Mouse (Mus musculus): Measurements from ENCODE around the gene Gzmg. TPM values are rescaled to one million over a fixed set of nuclear protein-coding genes. Genes with fewer than 3 reads are reported as not detected.
"Not testable (repeated sequence)": the region's sequence is repeated elsewhere in the genome, so short reads cannot be mapped to it uniquely, and the experiment has no call there.

Gene Gzmg
- not detected in 2 replicates for polyA plus RNA-seq (2015; fragmentation: Nextera tagmentation; extraction: Ambion mirVana)

DNA sequence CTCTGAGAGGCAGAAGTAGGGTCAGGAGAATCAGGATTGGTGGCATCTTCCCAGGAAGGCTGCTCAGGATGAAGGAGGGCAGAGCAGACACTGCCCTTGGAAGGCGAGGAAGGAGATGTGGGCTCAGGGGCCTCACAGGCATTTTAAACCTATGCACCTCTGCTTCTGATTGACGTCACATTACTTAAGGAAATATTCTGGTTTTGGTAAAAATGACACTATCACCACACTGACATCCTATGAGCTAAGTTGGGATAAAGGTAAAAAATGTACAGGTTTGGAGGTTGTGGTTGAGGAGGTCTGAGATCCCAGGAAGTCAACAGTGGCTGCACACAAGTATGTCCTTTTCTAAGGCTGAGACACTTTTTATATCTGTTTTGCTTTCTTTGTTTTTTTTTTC, at the start of gene Gzmg:
Gene Gzmg (minus strand): TSS at position 101 of the 400 bp plus-strand sequence.
- not testable (repeated sequence) for H3K4me1 ChIP-seq; H3K4me2 ChIP-seq; H3K27me3 ChIP-seq (replicated peaks); H3K27ac ChIP-seq (replicated peaks); H3K9me3 ChIP-seq (replicated peaks); H3K4me3 ChIP-seq (replicated peaks); ATAC-seq (ENCODE audit: low FRiP score); H3K36me3 ChIP-seq; H3K9ac ChIP-seq (replicated peaks)
- 88% methylated on average over 2 of the region's 2 CpGs for WGBS

DNA sequence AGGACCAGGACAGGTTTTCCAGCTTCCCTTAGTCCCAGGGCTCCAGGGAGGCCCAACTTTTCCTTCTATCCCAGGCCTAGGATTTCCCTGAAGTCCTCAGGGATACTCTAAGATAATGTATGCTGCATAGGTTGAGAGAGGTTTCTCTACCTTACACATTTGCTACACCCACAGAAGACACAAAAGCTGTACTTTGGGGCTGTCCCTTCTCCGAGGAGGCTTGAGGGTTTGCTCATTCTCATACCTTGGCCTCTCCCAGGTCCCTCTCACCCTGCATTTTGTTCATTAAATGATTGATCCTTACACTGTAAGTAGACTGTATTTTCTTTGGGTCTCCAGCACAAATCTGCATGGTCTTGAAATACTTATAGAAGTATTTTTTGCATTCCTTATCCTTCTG, 46.2 kb upstream of the Gzmg start:
- Histone ChIP-seq H3K4me3 (replicated peaks) (no peak overlapping the region), H3K27ac (replicated peaks) (no peak overlapping the region), H3K9ac (replicated peaks) (no peak overlapping the region), H3K4me1 (no peaks in the 10 kb centered on the region), H3K4me2 (no peak overlapping the region), H3K36me3 (no peaks in the 10 kb centered on the region), H3K27me3 (replicated peaks) (no peaks in the 10 kb centered on the region), H3K9me3 (replicated peaks) (no peaks in the 10 kb centered on the region)
- 85% methylated on average over 1 of the region's 1 CpGs for WGBS
- no peak for ATAC-seq (ENCODE audit: low FRiP score)

DNA sequence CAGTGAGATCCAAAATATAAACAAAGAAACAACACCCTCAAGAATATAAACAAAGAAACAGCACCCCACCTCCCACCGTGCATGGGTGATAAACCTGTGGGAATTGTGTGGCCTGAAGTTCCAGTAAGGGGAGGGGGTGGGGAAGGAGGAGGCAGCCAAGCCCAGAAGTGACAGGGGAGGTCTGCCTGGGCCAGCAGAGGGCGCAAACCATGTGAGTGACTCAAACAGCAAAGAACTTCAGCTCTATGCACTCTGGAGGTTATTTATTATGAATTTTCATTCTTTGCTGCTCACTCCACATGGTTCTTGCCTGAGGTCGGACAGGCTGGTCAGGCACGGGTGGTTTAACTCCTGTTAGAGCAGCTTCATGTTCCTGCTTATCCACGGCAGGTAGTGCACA, 45.6 kb upstream of the Gzmg start:
- H3K36me3 ChIP-seq; H3K27ac ChIP-seq (replicated peaks); H3K4me2 ChIP-seq; H3K4me3 ChIP-seq (replicated peaks); H3K27me3 ChIP-seq (replicated peaks); H3K9ac ChIP-seq (replicated peaks); H3K4me1 ChIP-seq; ATAC-seq (ENCODE audit: low FRiP score); H3K9me3 ChIP-seq (replicated peaks): not testable (repeated sequence)
- 36% methylated on average over 5 of the region's 5 CpGs for WGBS

GRCm38 (mm10) chr14:56203975-56204374, 44.6 kb upstream of the Gzmg start:
- no peak overlapping the region for H3K27ac ChIP-seq (replicated peaks)
- no peak for ATAC-seq (ENCODE audit: low FRiP score)
- no peaks in the 10 kb centered on the region for H3K9me3 ChIP-seq (replicated peaks)
- no peak overlapping the region for H3K4me3 ChIP-seq (replicated peaks)
- H3K36me3 ChIP-seq: no peaks in the 10 kb centered on the region
- 21% methylated on average over 2 of the region's 2 CpGs for WGBS
- H3K4me1 ChIP-seq: no peaks in the 10 kb centered on the region
- H3K27me3 ChIP-seq (replicated peaks): no peaks in the 10 kb centered on the region
- no peak overlapping the region for H3K4me2 ChIP-seq
- no peak overlapping the region for H3K9ac ChIP-seq (replicated peaks)

DNA sequence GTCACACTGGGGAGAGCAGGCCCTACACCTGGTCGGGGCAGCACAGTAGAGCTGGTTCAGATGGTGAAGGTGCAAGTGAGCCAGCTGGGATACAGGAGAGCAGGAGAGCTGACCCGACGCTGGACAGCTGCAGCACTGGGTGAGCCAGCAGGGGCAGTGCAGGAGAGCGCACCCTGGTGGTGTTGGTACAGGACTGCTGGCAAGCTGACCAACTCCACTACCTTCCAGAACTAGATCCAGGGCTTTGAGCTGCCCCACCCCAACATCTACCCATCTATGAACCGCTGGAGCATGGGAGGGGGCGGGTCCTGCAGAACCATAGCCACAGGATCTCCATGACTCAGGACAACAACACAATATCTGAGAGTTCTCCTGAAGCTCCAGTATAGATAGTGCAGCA, 27.6 kb upstream of the Gzmg start:
- Histone ChIP-seq H3K27me3 (replicated peaks) (no peaks in the 10 kb centered on the region), H3K27ac (replicated peaks) (no peak overlapping the region), H3K4me2 (no peak overlapping the region), H3K9me3 (replicated peaks) (no peaks in the 10 kb centered on the region), H3K4me3 (replicated peaks) (no peak overlapping the region), H3K36me3 (no peaks in the 10 kb centered on the region), H3K4me1 (no peaks in the 10 kb centered on the region), H3K9ac (replicated peaks) (no peak overlapping the region)
- ATAC-seq (ENCODE audit: low FRiP score): no peak
- WGBS: 63% methylated on average over 6 of the region's 6 CpGs

- Histone ChIP-seq H3K4me3 (replicated peaks) (no peak overlapping the region), H3K27me3 (replicated peaks) (no peaks in the 10 kb centered on the region), H3K4me1 (no peaks in the 10 kb centered on the region), H3K9me3 (replicated peaks) (no peaks in the 10 kb centered on the region), H3K27ac (replicated peaks) (no peak overlapping the region), H3K9ac (replicated peaks) (no peak overlapping the region), H3K4me2 (no peak overlapping the region), H3K36me3 (no peaks in the 10 kb centered on the region)
- 73% methylated on average over 5 of the region's 5 CpGs for WGBS
- ATAC-seq (ENCODE audit: low FRiP score): no peak
Observed at GRCm38 (mm10) chr14:56186521-56186920, 27.1 kb upstream of the Gzmg start.

DNA sequence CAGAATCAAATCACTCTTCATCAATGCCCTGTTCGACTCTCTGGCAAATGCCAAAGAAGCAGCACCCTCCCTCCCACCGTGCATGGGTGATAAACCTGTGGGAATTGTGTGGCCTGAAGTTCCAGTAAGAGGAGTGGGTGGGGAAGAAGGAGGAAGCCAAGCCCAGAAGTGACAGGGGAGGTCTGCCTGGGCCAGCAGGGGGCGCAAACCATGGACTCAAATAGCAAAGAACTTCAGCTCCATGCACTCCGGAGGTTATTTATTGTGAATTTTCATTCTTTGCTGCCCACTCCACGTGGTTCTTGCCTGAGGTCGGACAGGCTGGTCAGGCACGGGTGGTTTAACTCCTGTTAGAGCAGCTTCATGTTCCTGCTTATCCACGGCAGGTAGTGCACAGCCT, 18.3 kb upstream of the Gzmg start:
- H3K27me3 ChIP-seq (replicated peaks); H3K9ac ChIP-seq (replicated peaks); H3K4me3 ChIP-seq (replicated peaks); H3K4me1 ChIP-seq; H3K36me3 ChIP-seq; ATAC-seq (ENCODE audit: low FRiP score); H3K4me2 ChIP-seq; H3K9me3 ChIP-seq (replicated peaks); H3K27ac ChIP-seq (replicated peaks): not testable (repeated sequence)
- 26% methylated on average over 8 of the region's 8 CpGs for WGBS

DNA sequence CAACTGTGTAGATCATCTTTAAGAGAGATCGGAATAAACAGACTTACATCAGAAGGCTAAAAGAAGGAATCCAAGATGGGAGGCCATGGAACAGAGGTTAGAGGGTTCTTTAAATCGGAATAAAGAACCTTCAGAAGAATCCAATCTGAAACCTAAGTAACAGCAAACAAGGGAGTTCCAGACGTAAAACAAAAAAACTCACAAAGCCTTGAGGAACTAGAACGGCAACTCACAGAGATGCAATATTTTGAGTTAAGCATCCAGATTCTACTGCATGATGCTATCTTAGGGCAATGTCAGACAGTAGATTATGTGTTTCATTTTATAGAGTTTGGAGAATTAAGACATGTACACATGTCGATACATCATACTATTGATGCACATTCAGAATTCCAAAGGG, 15.1 kb upstream of the Gzmg start, which contains the start of gene Gzmn:
Gene Gzmn (minus strand): TSS at position 101 of the 400 bp plus-strand sequence.
- no peaks in the 10 kb centered on the region for H3K4me1 ChIP-seq
- H3K4me2 ChIP-seq: no peak within 1 kb of the TSS
- 96% methylated on average over 5 of the region's 5 CpGs for WGBS
- H3K27ac ChIP-seq (replicated peaks): no peak within 1 kb of the TSS
- no peaks in the 10 kb centered on the region for H3K36me3 ChIP-seq
- no peaks in the 10 kb centered on the region for H3K27me3 ChIP-seq (replicated peaks)
- no peak for ATAC-seq (ENCODE audit: low FRiP score)
- no peak within 1 kb of the TSS for H3K9ac ChIP-seq (replicated peaks)
- H3K9me3 ChIP-seq (replicated peaks): no peaks in the 10 kb centered on the region
- no peak within 1 kb of the TSS for H3K4me3 ChIP-seq (replicated peaks)

DNA sequence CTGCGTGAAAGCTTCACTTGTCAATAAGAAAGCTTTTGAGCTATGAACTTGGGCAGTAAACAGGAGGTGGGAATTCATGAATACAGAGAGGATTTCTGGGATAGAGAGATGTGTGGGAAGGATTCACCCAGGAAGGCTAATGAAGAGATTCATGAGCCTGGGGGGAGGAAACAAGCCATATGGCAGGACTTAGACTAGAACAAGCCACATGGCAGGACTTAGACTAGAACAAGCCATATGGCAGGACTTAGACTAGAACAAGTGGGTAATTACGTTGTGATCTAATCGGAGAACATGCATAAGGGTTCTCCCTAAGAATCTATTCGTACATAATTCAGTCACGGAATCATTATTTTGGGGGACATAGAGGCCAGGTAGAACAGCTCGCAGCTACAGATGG, 14.0 kb upstream of the Gzmg start:
- 97% methylated on average over 6 of the region's 6 CpGs for WGBS
- no peak overlapping the region for H3K27ac ChIP-seq (replicated peaks)
- no peak overlapping the region for H3K4me2 ChIP-seq
- H3K4me1 ChIP-seq: no peaks in the 10 kb centered on the region
- H3K4me3 ChIP-seq (replicated peaks): no peak overlapping the region
- H3K9ac ChIP-seq (replicated peaks): no peak overlapping the region
- H3K36me3 ChIP-seq: no peaks in the 10 kb centered on the region
- H3K9me3 ChIP-seq (replicated peaks): no peaks in the 10 kb centered on the region
- H3K27me3 ChIP-seq (replicated peaks): no peaks in the 10 kb centered on the region
- no peak for ATAC-seq (ENCODE audit: low FRiP score)

GRCm38 (mm10) chr14:56172744-56173143, 13.4 kb upstream of the Gzmg start:
- no peaks in the 10 kb centered on the region for H3K36me3 ChIP-seq
- H3K4me3 ChIP-seq (replicated peaks): no peak overlapping the region
- H3K27ac ChIP-seq (replicated peaks): no peak overlapping the region
- H3K9ac ChIP-seq (replicated peaks): no peak overlapping the region
- no peak for ATAC-seq (ENCODE audit: low FRiP score)
- no peaks in the 10 kb centered on the region for H3K9me3 ChIP-seq (replicated peaks)
- H3K4me2 ChIP-seq: no peak overlapping the region
- WGBS: 94% methylated on average over 5 of the region's 5 CpGs
- H3K4me1 ChIP-seq: no peaks in the 10 kb centered on the region
- H3K27me3 ChIP-seq (replicated peaks): no peaks in the 10 kb centered on the region

DNA sequence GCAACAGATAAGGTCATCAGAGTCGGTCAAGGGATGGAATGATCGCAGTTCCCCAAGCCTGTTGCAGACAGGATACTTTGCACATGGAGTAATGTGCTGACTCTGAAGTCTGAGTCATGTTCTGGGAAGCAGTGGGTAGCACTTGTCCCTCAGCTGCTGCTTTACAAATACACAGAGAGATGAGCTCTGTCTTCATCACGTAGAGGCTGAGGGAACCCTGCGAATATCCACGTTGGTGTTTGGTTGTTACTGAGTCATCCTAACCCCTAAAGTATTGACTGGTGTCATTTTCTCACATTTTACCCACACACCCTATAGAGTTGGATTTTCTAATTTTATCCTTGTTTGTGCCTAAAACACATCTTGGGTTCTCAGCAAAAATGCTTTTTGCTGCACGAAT, 8.6 kb upstream of the Gzmg start:
- WGBS: 90% methylated on average over 6 of the region's 6 CpGs

DNA sequence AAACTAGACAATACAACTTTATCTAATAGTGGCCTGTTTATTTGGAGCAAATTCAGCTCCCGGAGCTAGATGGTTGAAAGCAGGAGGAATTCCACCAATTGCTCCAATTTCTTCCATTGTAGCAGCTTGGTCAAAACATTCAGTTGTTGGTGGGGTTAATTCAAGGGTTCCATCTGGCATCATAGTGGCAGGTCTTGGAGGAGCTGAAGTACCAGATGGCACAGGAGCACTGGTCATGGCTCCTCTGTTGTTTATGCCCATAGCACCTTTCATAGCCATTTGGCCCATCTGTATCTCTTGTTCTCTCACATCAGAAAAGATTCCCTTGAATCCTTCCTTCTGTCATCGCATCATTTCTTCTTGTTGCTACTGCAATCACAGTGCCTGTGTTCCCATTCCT, 2.7 kb upstream of the Gzmg start:
- Histone ChIP-seq H3K27me3 (replicated peaks) (no peaks in the 10 kb centered on the region), H3K4me3 (replicated peaks) (no peak overlapping the region), H3K27ac (replicated peaks) (no peak overlapping the region), H3K4me1 (no peaks in the 10 kb centered on the region), H3K4me2 (no peak overlapping the region), H3K9ac (replicated peaks) (no peak overlapping the region), H3K9me3 (replicated peaks) (no peaks in the 10 kb centered on the region), H3K36me3 (no peaks in the 10 kb centered on the region)
- 79% methylated on average over 2 of the region's 2 CpGs for WGBS
- ATAC-seq (ENCODE audit: low FRiP score): no peak

More for the DNA sequence above, 8.6 kb upstream of the Gzmg start:
- ATAC-seq (ENCODE audit: low FRiP score): no peak
- no peaks in the 10 kb centered on the region for H3K36me3 ChIP-seq
- no peak overlapping the region for H3K4me2 ChIP-seq
- no peaks in the 10 kb centered on the region for H3K4me1 ChIP-seq
- no peak overlapping the region for H3K27ac ChIP-seq (replicated peaks)
- H3K9me3 ChIP-seq (replicated peaks): no peaks in the 10 kb centered on the region
- H3K9ac ChIP-seq (replicated peaks): no peak overlapping the region
- no peak overlapping the region for H3K4me3 ChIP-seq (replicated peaks)
- H3K27me3 ChIP-seq (replicated peaks): no peaks in the 10 kb centered on the region

DNA sequence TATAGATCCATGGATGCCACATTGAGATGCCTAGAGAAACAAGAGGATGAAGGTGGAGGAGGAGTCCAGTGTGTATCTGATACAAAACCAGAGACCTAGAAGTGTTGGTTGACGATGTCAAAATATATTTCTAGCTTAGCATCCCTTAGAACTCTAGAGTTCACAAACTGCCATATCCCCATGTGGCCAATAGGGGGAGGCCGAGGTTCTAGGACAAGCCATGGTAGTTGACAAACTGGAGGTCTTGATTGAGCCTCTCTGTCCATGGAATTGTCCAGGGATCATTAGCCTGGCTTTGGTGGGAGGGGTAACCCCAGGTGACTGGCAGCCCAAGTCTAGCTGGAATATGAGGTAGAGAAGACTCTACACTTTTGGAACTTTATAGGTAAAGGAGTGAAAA, 4.0 kb downstream of the Gzmg start:
- no peak overlapping the region for H3K4me3 ChIP-seq (replicated peaks)
- ATAC-seq (ENCODE audit: low FRiP score): no peak
- 65% methylated on average over 2 of the region's 2 CpGs for WGBS

More for the DNA sequence above, 4.0 kb downstream of the Gzmg start:
- no peak overlapping the region for H3K4me2 ChIP-seq
- H3K9ac ChIP-seq (replicated peaks): no peak overlapping the region
- H3K27ac ChIP-seq (replicated peaks): no peak overlapping the region
- no peaks in the 10 kb centered on the region for H3K9me3 ChIP-seq (replicated peaks)
- no peaks in the 10 kb centered on the region for H3K36me3 ChIP-seq
- no peaks in the 10 kb centered on the region for H3K4me1 ChIP-seq
- H3K27me3 ChIP-seq (replicated peaks): no peaks in the 10 kb centered on the region

Measured in neural tube, embryonic 15.5 days (tissue).